Mouse (Mus musculus) hindbrain, embryonic 14.5 days (tissue): ENCODE data around the gene Sync. TPM values are rescaled to one million over a fixed set of nuclear protein-coding genes. Genes with fewer than 3 reads are reported as not detected.

Source experiments
- ATAC-seq: fragments of 200-750 bp; cut with Nextera tagmentation; 2 replicates; pipeline ENCODE4 v1.8.0; 2017; ENCODE audit warnings: moderate number of reproducible peaks, mild to moderate bottlenecking, moderate TSS enrichment, moderate library complexity; ENCODE audit not compliant: low FRiP score
- DNase-seq: peaks from one replicate; pipeline ENCODE4 v3.0.0-alpha.2; 2015; ENCODE audit warnings: low spot score
- H3K27ac ChIP-seq: fragments of 300-500 bp; sonication (generic); 2 replicates; pipeline ENCODE4 v1.5.1; 2014; ENCODE audit warnings: mild to moderate bottlenecking, moderate library complexity
- H3K27me3 ChIP-seq: fragments of 300-500 bp; sonication (generic); 2 replicates; pipeline ENCODE4 v1.6.1; 2014; ENCODE audit warnings: mild to moderate bottlenecking, low read length, mixed read lengths; ENCODE audit not compliant: control insufficient read depth, insufficient read depth
- H3K36me3 ChIP-seq: fragments of 300-500 bp; sonication (generic); replicated peaks from 2 replicates; pipeline ENCODE4 v1.6.1; 2014; ENCODE audit not compliant: control insufficient read depth, insufficient read depth
- H3K4me1 ChIP-seq: fragments of 300-500 bp; sonication (generic); replicated peaks from 2 replicates; pipeline ENCODE4 v1.6.1; 2014; ENCODE audit warnings: antibody characterized with exemption, low read length, mixed read lengths; ENCODE audit not compliant: control insufficient read depth, insufficient read depth
- H3K4me2 ChIP-seq: fragments of 300-500 bp; sonication (generic); replicated peaks from 2 replicates; pipeline ENCODE4 v1.6.1; 2014; ENCODE audit warnings: mild to moderate bottlenecking, moderate library complexity
- H3K4me3 ChIP-seq: fragments of 300-500 bp; sonication (generic); replicated peaks from 2 replicates; pipeline ENCODE4 v1.5.1; 2014; ENCODE audit warnings: mild to moderate bottlenecking, low read length
- H3K9ac ChIP-seq: fragments of 300-500 bp; sonication (generic); 2 replicates; pipeline ENCODE4 v1.6.1; 2014
- H3K9me3 ChIP-seq: fragments of 300-500 bp; sonication (generic); 2 replicates; pipeline ENCODE4 v1.6.1; 2016; ENCODE audit warnings: low read length; ENCODE audit not compliant: control insufficient read depth
- WGBS: fragments of 180-500 bp; shearing (Covaris S2); extraction: QIAGEN DNeasy Blood & Tissue Kit; methylation state at CpG from one replicate; pipeline ENCODE4 v1.1.7; 2014; 5-methylcytosine and 5-hydroxymethylcytosine counted together
- polyA plus RNA-seq: library from polyadenylated mRNA; unstranded; fragments of >200 nt; fragmentation: Nextera tagmentation; extraction: Ambion mirVana; gene quantifications from 2 replicates; pipeline ENCODE4 v1.2.1, GENCODE M21; 2014

Gene Sync
- polyA plus RNA-seq, 1 experiment from 2014 or later: 1.2 TPM

- DNase-seq: peak; percentile 93
- no peak overlapping the region for H3K9ac ChIP-seq
- H3K27me3 ChIP-seq: no peaks in the 10 kb centered on the region
- no peak overlapping the region for H3K4me3 ChIP-seq
- peak; percentile 55; the same call in 1 of the 2 replicates for ATAC-seq
- no peak overlapping the region for H3K27ac ChIP-seq
- H3K4me2 ChIP-seq: no peak overlapping the region
- H3K4me1 ChIP-seq: no peaks in the 10 kb centered on the region
- WGBS: 4% methylated on average over 18 of the region's 18 CpGs
- no peaks in the 10 kb centered on the region for H3K9me3 ChIP-seq
- no peaks in the 10 kb centered on the region for H3K36me3 ChIP-seq
Observed at GRCm38 (mm10) chr4:129276453-129276865, 11.0 kb upstream of the Sync start.

- Histone ChIP-seq H3K9ac (no peak overlapping the region), H3K27me3 (0 out of 2 replicates have a peak, but pooled peaks cover 17% of the 10 kb centered on the region), H3K36me3 (no peaks in the 10 kb centered on the region), H3K9me3 (no peaks in the 10 kb centered on the region), H3K27ac (no peak overlapping the region), H3K4me3 (no peak overlapping the region), H3K4me2 (no peak overlapping the region), H3K4me1 (peaks cover 9% of the 10 kb centered on the region)
- WGBS: 89% methylated on average over 5 of the region's 5 CpGs
- ATAC-seq: no peak
- no peak for DNase-seq
Observed at GRCm38 (mm10) chr4:129282786-129283185, 4.6 kb upstream of the Sync start.

GRCm38 (mm10) chr4:129283226-129283625, 4.2 kb upstream of the Sync start:
- 83% methylated on average over 5 of the region's 5 CpGs for WGBS
- H3K9me3 ChIP-seq: no peaks in the 10 kb centered on the region

GRCm38 (mm10) chr4:129284685-129285084, 2.7 kb upstream of the Sync start:
- H3K4me3 ChIP-seq: no peak overlapping the region
- H3K9ac ChIP-seq: no peak overlapping the region
- no peaks in the 10 kb centered on the region for H3K36me3 ChIP-seq
- 90% methylated on average over 2 of the region's 2 CpGs for WGBS
- H3K9me3 ChIP-seq: no peaks in the 10 kb centered on the region
- no peak overlapping the region for H3K27ac ChIP-seq
- ATAC-seq: no peak
- peaks cover 9% of the 10 kb centered on the region for H3K4me1 ChIP-seq
- H3K4me2 ChIP-seq: no peak overlapping the region
- DNase-seq: no peak
- H3K27me3 ChIP-seq: 0 out of 2 replicates have a peak, but pooled peaks cover 17% of the 10 kb centered on the region

More at GRCm38 (mm10) chr4:129283226-129283625, 4.2 kb upstream of the Sync start:
- Histone ChIP-seq H3K4me2 (no peak overlapping the region), H3K27ac (no peak overlapping the region), H3K27me3 (0 out of 2 replicates have a peak, but pooled peaks cover 17% of the 10 kb centered on the region), H3K36me3 (no peaks in the 10 kb centered on the region), H3K4me3 (no peak overlapping the region), H3K4me1 (peaks cover 9% of the 10 kb centered on the region), H3K9ac (no peak overlapping the region)
- no peak for ATAC-seq
- DNase-seq: no peak

GRCm38 (mm10) chr4:129286001-129286682, 1.3 kb upstream of the Sync start:
- DNase-seq (no peak), ATAC-seq (no peak)
- H3K9ac ChIP-seq: no peak overlapping the region

GRCm38 (mm10) chr4:129286683-129287471, 540 bp upstream of the Sync start:
- H3K27ac ChIP-seq: no peak overlapping the region
- peak overlapping the region; percentile 46 for H3K4me3 ChIP-seq
- 0 out of 2 replicates have a peak, but pooled peaks cover 17% of the 10 kb centered on the region for H3K27me3 ChIP-seq
- ATAC-seq (peak; percentile 43), DNase-seq (no peak)
- H3K36me3 ChIP-seq: no peaks in the 10 kb centered on the region
- H3K9ac ChIP-seq: peak overlapping the region; percentile 63
- WGBS: 4% methylated on average over 28 of the region's 28 CpGs
- peaks cover 9% of the 10 kb centered on the region for H3K4me1 ChIP-seq
- peak overlapping the region; percentile 92 for H3K4me2 ChIP-seq
- no peaks in the 10 kb centered on the region for H3K9me3 ChIP-seq

More at GRCm38 (mm10) chr4:129286001-129286682, 1.3 kb upstream of the Sync start:
- Histone ChIP-seq H3K36me3 (no peaks in the 10 kb centered on the region), H3K4me2 (peak overlapping the region; percentile 92), H3K27me3 (0 out of 2 replicates have a peak, but pooled peaks cover 17% of the 10 kb centered on the region), H3K4me3 (no peak overlapping the region), H3K9me3 (no peaks in the 10 kb centered on the region), H3K27ac (no peak overlapping the region), H3K4me1 (peaks cover 9% of the 10 kb centered on the region)
- 60% methylated on average over 5 of the region's 5 CpGs for WGBS

GRCm38 (mm10) chr4:129288067-129288466, 650 bp downstream of the Sync start:
- no peak overlapping the region for H3K9ac ChIP-seq

GRCm38 (mm10) chr4:129289671-129290070, 2.3 kb downstream of the Sync start:
- Histone ChIP-seq H3K4me1 (peaks cover 9% of the 10 kb centered on the region), H3K4me3 (no peak overlapping the region), H3K9me3 (no peaks in the 10 kb centered on the region), H3K27ac (no peak overlapping the region), H3K4me2 (no peak overlapping the region), H3K27me3 (peaks cover 17% of the 10 kb centered on the region; the same call in 1 of the 2 replicates), H3K36me3 (no peaks in the 10 kb centered on the region), H3K9ac (no peak overlapping the region)
- DNase-seq (no peak), ATAC-seq (no peak)
- 92% methylated on average over 8 of the region's 8 CpGs for WGBS

More at GRCm38 (mm10) chr4:129288067-129288466, 650 bp downstream of the Sync start:
- 35% methylated on average over 3 of the region's 3 CpGs for WGBS
- Histone ChIP-seq H3K27me3 (peaks cover 17% of the 10 kb centered on the region; the same call in 1 of the 2 replicates), H3K9me3 (no peaks in the 10 kb centered on the region), H3K36me3 (no peaks in the 10 kb centered on the region), H3K4me1 (peaks cover 9% of the 10 kb centered on the region), H3K4me3 (peak overlapping the region; percentile 46), H3K4me2 (peak overlapping the region; percentile 92), H3K27ac (no peak overlapping the region)
- ATAC-seq (no peak), DNase-seq (no peak)

- H3K9me3 ChIP-seq: no peaks in the 10 kb centered on the region
- H3K4me1 ChIP-seq: no peaks in the 10 kb centered on the region; the same call in 1 of the 2 replicates
- 52% methylated on average over 7 of the region's 7 CpGs for WGBS
- DNase-seq (no peak), ATAC-seq (no peak)
- no peaks in the 10 kb centered on the region; the same call in 1 of the 2 replicates for H3K27me3 ChIP-seq
- no peak overlapping the region for H3K4me3 ChIP-seq
- H3K4me2 ChIP-seq: no peak overlapping the region
- no peak overlapping the region for H3K9ac ChIP-seq
- no peaks in the 10 kb centered on the region for H3K36me3 ChIP-seq
- no peak overlapping the region for H3K27ac ChIP-seq
Observed at GRCm38 (mm10) chr4:129292831-129293230, 5.4 kb downstream of the Sync start.
